Mouse (Mus musculus): ENCODE results near the gene Txnip. TPM values are rescaled to one million over a fixed set of nuclear protein-coding genes. Genes with fewer than 3 reads are reported as not detected.

Txnip gene
- polyA plus RNA-seq, 1 experiment: 163 TPM

- H3K4me1 ChIP-seq (ENCODE audit: control insufficient read depth, insufficient read depth, low read length): no peaks in the 10 kb centered on the region; the same call in 1 of the 2 replicates
- 47% methylated on average over 4 of the region's 4 CpGs for WGBS
- H3K4me3 ChIP-seq (replicated peaks; ENCODE audit: control insufficient read depth, low read depth, low read length): no peak overlapping the region
- H3K27ac ChIP-seq (ENCODE audit: control insufficient read depth, insufficient read depth, low read depth, low read length, poor library complexity): no peak overlapping the region
- TF ChIP-seq POLR2A (IDR thresholded peaks at IDR 0.05; ENCODE audit: borderline replicate concordance, control insufficient read depth, low read depth, low read length) (no peak), CTCF (IDR thresholded peaks at IDR 0.05; ENCODE audit: control insufficient read depth, insufficient read depth, low read length) (no peak)
These were observed 10.9 kb upstream of the Txnip start for GRCm38 (mm10) chr3:96546880-96547279.

- Histone ChIP-seq H3K27ac (ENCODE audit: control insufficient read depth, insufficient read depth, low read depth, low read length, poor library complexity) (no peak overlapping the region), H3K4me1 (ENCODE audit: control insufficient read depth, insufficient read depth, low read length) (no peaks in the 10 kb centered on the region; the same call in 1 of the 2 replicates), H3K4me3 (replicated peaks; ENCODE audit: control insufficient read depth, low read depth, low read length) (no peak overlapping the region)
- 12% methylated on average over 14 of the region's 14 CpGs for WGBS
- TF ChIP-seq CTCF (IDR thresholded peaks at IDR 0.05; ENCODE audit: control insufficient read depth, insufficient read depth, low read length) (peak; percentile 87), POLR2A (IDR thresholded peaks at IDR 0.05; ENCODE audit: borderline replicate concordance, control insufficient read depth, low read depth, low read length) (no peak)
These were observed 10.3 kb upstream of the Txnip start for GRCm38 (mm10) chr3:96547389-96547960.

DNA sequence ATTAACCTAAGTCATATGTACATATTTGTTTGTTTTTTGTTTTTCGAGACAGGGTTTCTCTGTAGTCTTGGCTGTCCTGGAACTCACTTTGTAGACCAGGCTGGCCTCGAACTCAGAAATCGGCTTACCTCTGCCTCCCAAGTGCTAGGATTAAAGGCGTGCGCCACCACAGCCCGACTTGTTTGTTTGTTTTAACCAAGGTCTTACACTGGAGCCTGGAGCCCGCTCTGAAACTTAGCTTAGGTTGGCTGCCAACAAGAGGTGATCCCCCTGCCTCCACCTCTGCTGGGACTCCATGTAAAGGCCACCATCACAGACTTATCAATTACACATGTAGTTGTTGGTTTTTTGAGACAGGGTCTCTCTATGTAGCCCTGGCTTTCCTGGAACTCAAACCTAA lies 8.9 kb upstream of the Txnip start:
- no peak overlapping the region for H3K4me3 ChIP-seq (replicated peaks; ENCODE audit: control insufficient read depth, low read depth, low read length)
- H3K27ac ChIP-seq (ENCODE audit: control insufficient read depth, insufficient read depth, low read depth, low read length, poor library complexity): no peak overlapping the region
- H3K4me1 ChIP-seq (ENCODE audit: control insufficient read depth, insufficient read depth, low read length): no peaks in the 10 kb centered on the region; the same call in 1 of the 2 replicates
- TF ChIP-seq POLR2A (IDR thresholded peaks at IDR 0.05; ENCODE audit: borderline replicate concordance, control insufficient read depth, low read depth, low read length) (no peak), CTCF (IDR thresholded peaks at IDR 0.05; ENCODE audit: control insufficient read depth, insufficient read depth, low read length) (no peak)
- 86% methylated on average over 7 of the region's 7 CpGs for WGBS

DNA sequence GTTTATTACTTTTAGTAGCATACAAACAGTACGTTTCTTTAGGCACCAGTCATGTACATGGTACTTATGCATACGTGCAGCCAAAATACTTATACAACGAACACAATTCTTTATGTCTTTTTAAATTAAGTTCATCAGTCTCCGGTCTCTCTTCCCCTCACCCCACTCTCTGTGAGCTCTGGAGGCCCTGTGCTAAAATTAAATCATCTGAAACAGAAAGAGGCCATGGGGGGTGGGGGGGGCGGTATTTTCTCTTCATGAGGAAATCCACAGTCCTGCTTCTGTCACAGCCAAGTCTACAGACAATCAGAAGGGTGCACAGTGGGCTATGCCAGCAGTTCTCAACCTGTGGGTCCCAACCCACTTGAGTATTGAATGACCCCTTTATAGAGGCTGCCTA lies 8.4 kb upstream of the Txnip start:
- H3K4me3 ChIP-seq (replicated peaks; ENCODE audit: control insufficient read depth, low read depth, low read length): no peak overlapping the region
- TF ChIP-seq POLR2A (IDR thresholded peaks at IDR 0.05; ENCODE audit: borderline replicate concordance, control insufficient read depth, low read depth, low read length) (no peak), CTCF (IDR thresholded peaks at IDR 0.05; ENCODE audit: control insufficient read depth, insufficient read depth, low read length) (no peak)
- no peak overlapping the region for H3K27ac ChIP-seq (ENCODE audit: control insufficient read depth, insufficient read depth, low read depth, low read length, poor library complexity)
- WGBS: 50% methylated on average over 5 of the region's 5 CpGs
- H3K4me1 ChIP-seq (ENCODE audit: control insufficient read depth, insufficient read depth, low read length): no peaks in the 10 kb centered on the region; the same call in 1 of the 2 replicates

- H3K4me3 ChIP-seq (replicated peaks; ENCODE audit: control insufficient read depth, low read depth, low read length): no peak overlapping the region
- no peak overlapping the region for H3K27ac ChIP-seq (ENCODE audit: control insufficient read depth, insufficient read depth, low read depth, low read length, poor library complexity)
- 3% methylated on average over 8 of the region's 8 CpGs for WGBS
- TF ChIP-seq CTCF (IDR thresholded peaks at IDR 0.05; ENCODE audit: control insufficient read depth, insufficient read depth, low read length) (peak; percentile 22; the same call in 1 of the 2 replicates), POLR2A (IDR thresholded peaks at IDR 0.05; ENCODE audit: borderline replicate concordance, control insufficient read depth, low read depth, low read length) (no peak)
- no peaks in the 10 kb centered on the region; the same call in 1 of the 2 replicates for H3K4me1 ChIP-seq (ENCODE audit: control insufficient read depth, insufficient read depth, low read length)
These were observed 6.6 kb upstream of the Txnip start for GRCm38 (mm10) chr3:96551203-96551602.

GRCm38 (mm10) chr3:96551890-96552289 lies 5.9 kb upstream of the Txnip start:
- no peaks in the 10 kb centered on the region; the same call in 1 of the 2 replicates for H3K4me1 ChIP-seq (ENCODE audit: control insufficient read depth, insufficient read depth, low read length)
- no peak overlapping the region for H3K4me3 ChIP-seq (replicated peaks; ENCODE audit: control insufficient read depth, low read depth, low read length)
- H3K27ac ChIP-seq (ENCODE audit: control insufficient read depth, insufficient read depth, low read depth, low read length, poor library complexity): no peak overlapping the region
- TF ChIP-seq CTCF (IDR thresholded peaks at IDR 0.05; ENCODE audit: control insufficient read depth, insufficient read depth, low read length) (no peak), POLR2A (IDR thresholded peaks at IDR 0.05; ENCODE audit: borderline replicate concordance, control insufficient read depth, low read depth, low read length) (no peak)
- WGBS: 23% methylated on average over 7 of the region's 7 CpGs

DNA sequence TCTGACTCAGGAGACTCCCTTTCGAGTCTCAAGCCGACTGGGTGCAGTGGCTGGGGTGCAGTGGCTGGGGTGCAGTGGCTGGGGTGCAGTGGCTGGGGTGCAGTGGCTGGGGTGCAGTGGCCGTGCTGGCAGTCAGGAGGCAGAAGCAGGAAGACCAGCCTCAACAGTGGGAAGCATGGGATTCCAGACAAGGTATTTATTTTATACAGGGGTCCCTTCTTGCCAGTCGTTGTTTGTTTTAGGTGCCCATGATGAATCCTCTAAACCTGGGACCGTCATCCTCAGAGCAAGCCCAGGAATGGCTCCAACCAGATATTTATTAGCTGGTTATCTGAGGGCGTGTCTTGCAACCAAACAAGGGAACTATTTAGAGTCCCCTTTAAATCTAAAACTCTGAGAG lies 4.2 kb upstream of the Txnip start:
- H3K27ac ChIP-seq (ENCODE audit: control insufficient read depth, insufficient read depth, low read depth, low read length, poor library complexity): no peak overlapping the region
- no peaks in the 10 kb centered on the region; the same call in 1 of the 2 replicates for H3K4me1 ChIP-seq (ENCODE audit: control insufficient read depth, insufficient read depth, low read length)
- H3K4me3 ChIP-seq (replicated peaks; ENCODE audit: control insufficient read depth, low read depth, low read length): no peak overlapping the region
- TF ChIP-seq POLR2A (IDR thresholded peaks at IDR 0.05; ENCODE audit: borderline replicate concordance, control insufficient read depth, low read depth, low read length): no peak
- no peak for TF ChIP-seq CTCF (IDR thresholded peaks at IDR 0.05; ENCODE audit: control insufficient read depth, insufficient read depth, low read length)
- WGBS: 44% methylated on average over 6 of the region's 6 CpGs

GRCm38 (mm10) chr3:96554251-96554650 lies 3.5 kb upstream of the Txnip start:
- H3K4me3 ChIP-seq (replicated peaks; ENCODE audit: control insufficient read depth, low read depth, low read length): no peak overlapping the region
- H3K27ac ChIP-seq (ENCODE audit: control insufficient read depth, insufficient read depth, low read depth, low read length, poor library complexity): no peak overlapping the region
- no peaks in the 10 kb centered on the region; the same call in 1 of the 2 replicates for H3K4me1 ChIP-seq (ENCODE audit: control insufficient read depth, insufficient read depth, low read length)
- TF ChIP-seq CTCF (IDR thresholded peaks at IDR 0.05; ENCODE audit: control insufficient read depth, insufficient read depth, low read length): no peak
- TF ChIP-seq POLR2A (IDR thresholded peaks at IDR 0.05; ENCODE audit: borderline replicate concordance, control insufficient read depth, low read depth, low read length): no peak
- 77% methylated on average over 6 of the region's 6 CpGs for WGBS
